Mouse (Mus musculus) cortical plate, adult 2 months (tissue): ENCODE data around the gene Clec4a3.

Experiments
- CTCF ChIP-seq: fragments of 200-500 bp; IDR thresholded peaks from 2 replicates; pipeline ENCODE4 v1.5.1; 2011; ENCODE audit warnings: mild to moderate bottlenecking, control low read depth, low read length; ENCODE audit not compliant: insufficient read depth; ENCODE audit errors: extremely low read depth
- POLR2A ChIP-seq: fragments of 200-500 bp; IDR thresholded peaks from 2 replicates; pipeline ENCODE4 v1.6.1; 2011; ENCODE audit warnings: mild to moderate bottlenecking, low read length, control low read depth; ENCODE audit not compliant: insufficient read depth; ENCODE audit errors: extremely low read depth

GRCm38 (mm10) chr6:123005591-123005990 is 53.3 kb downstream of the Clec4a3 start:
- TF ChIP-seq CTCF: no peak
- TF ChIP-seq POLR2A: no peak
